Mouse (Mus musculus) erythroblast, embryonic 14.5 days (primary cell): ENCODE results near the gene Hhex. TPM values are rescaled to one million over a fixed set of nuclear protein-coding genes. Genes with fewer than 3 reads are reported as not detected.

Experiments used
- H3K27me3 ChIP-seq: 2 replicates; pipeline ENCODE4 v1.6.1; 2012; ENCODE audit warnings: inconsistent platforms; ENCODE audit not compliant: control insufficient read depth
- H3K36me3 ChIP-seq: 2 replicates; pipeline ENCODE4 v1.6.1; 2012; ENCODE audit warnings: mild to moderate bottlenecking, inconsistent platforms; ENCODE audit not compliant: control insufficient read depth
- H3K4me1 ChIP-seq: 2 replicates; pipeline ENCODE4 v1.6.1; 2012; ENCODE audit warnings: inconsistent platforms; ENCODE audit not compliant: control insufficient read depth
- H3K4me3 ChIP-seq: replicated peaks from 2 replicates; pipeline ENCODE3; 2012; ENCODE audit warnings: moderate library complexity, mild to moderate bottlenecking, inconsistent platforms
- H3K9me3 ChIP-seq: 2 replicates; pipeline ENCODE4 v1.6.1; 2012; ENCODE audit warnings: low read length, inconsistent platforms, mixed read lengths; ENCODE audit not compliant: control insufficient read depth
- GATA1 ChIP-seq: IDR thresholded peaks from 2 replicates; pipeline ENCODE4 v1.6.1; 2012; ENCODE audit warnings: low read length, inconsistent platforms, mixed read lengths
- TAL1 ChIP-seq: IDR thresholded peaks from 3 replicates; pipeline ENCODE4 v1.6.1; 2012; ENCODE audit warnings: low read length, inconsistent platforms, mixed read lengths
- polyA plus RNA-seq: library from polyadenylated mRNA; stranded (reverse); fragments of >175 nt; gene quantifications from 2 replicates; pipeline ENCODE4 v1.2.3, GENCODE M21; 2012

Hhex gene
- polyA plus RNA-seq, 1 experiment: 0.22 TPM

DNA sequence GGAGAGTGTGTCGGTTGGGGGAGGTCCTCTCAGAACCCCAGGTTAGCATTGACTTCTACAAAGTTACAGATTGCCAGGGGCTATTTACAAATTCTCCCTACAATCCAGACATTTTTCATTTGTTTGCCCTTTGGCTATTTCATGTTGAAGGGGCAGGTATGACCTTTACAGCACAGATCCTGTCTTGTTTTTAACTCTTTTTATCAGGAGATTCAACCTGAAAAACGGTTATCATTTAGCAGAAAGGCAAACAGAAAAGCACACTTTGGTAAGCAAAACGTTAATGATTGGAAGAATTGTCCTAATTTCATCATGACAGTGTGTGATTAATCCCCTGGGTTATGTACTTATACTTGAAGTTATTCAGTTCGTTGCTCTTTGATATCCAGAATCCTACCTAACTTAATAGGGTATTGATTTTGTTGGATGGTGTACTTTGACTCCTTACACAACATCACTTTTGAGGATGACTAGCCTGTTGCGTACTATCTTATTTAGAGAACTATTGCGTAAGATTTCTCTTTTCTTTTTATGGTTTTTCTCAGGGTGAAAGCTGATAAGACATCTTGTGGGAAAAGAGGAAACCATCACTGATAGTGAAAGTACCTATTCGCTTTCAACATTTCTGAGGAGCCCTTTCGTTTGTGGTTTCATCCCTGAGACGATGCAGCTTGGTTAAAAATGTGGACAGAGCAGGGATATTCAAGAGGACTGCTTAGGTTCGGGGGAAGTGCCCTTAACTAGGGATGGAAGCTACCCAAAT is 8.1 kb downstream of the Hhex start:
- TF ChIP-seq TAL1 (no peak), GATA1 (no peak)
- no peaks in the 10 kb centered on the region for H3K9me3 ChIP-seq
- no peaks in the 10 kb centered on the region for H3K36me3 ChIP-seq
- peaks cover 5% of the 10 kb centered on the region for H3K27me3 ChIP-seq
- peaks cover 3% of the 10 kb centered on the region for H3K4me1 ChIP-seq
- H3K4me3 ChIP-seq: no peak overlapping the region

DNA sequence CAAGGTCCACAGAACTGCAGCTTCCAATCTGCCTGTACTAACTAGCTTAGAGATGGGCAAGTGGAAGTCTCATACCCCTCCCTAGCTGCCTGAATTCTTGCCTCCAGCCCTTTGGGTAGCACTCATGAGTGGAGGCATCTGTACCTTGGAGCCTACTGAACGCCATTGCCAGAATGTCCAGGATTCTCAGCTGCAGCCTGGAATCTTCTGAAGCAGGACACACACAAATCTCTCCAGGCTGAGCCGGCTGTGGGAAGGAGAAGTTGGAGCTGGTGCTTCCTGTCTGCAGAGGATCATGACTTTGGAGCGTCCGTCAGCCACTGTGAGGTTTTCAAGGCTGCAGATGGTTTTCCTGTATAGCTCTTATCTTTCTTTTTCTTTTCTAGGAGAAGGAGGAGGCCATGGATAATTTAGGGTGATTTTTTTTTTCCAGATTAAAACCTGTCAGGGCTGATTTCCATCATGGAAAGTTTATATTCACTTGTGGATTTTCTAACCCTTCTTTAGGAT is 9.1 kb downstream of the Hhex start:
- Histone ChIP-seq H3K4me1 (peaks cover 3% of the 10 kb centered on the region), H3K9me3 (no peaks in the 10 kb centered on the region), H3K27me3 (no peaks in the 10 kb centered on the region; the same call in 1 of the 2 replicates), H3K36me3 (no peaks in the 10 kb centered on the region), H3K4me3 (no peak overlapping the region)
- TF ChIP-seq GATA1: no peak
- no peak for TF ChIP-seq TAL1

DNA sequence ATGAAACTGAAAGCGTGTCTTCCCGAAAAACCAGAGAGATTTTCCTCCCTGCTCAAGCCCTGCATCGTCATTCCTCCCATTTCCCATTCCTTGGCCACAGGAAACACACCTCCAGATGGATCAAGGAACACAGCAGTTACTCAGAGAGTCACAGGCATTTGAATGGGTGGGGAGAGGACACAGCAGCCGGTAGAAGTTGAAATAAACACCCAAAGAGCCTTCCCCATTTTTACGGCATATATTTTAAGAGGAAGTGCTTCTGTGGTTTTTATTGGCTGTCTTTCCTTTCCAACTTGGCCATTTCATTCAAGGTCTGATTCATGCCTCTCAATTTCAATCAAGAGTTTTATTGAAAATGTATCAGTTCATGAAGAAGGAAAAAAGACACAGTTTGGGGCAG is 13.6 kb downstream of the Hhex start:
- no peaks in the 10 kb centered on the region; the same call in 1 of the 2 replicates for H3K27me3 ChIP-seq
- no peak overlapping the region for H3K4me3 ChIP-seq
- no peak for TF ChIP-seq GATA1
- no peak for TF ChIP-seq TAL1
- H3K4me1 ChIP-seq: peaks cover 3% of the 10 kb centered on the region
- H3K9me3 ChIP-seq: no peaks in the 10 kb centered on the region
- no peaks in the 10 kb centered on the region for H3K36me3 ChIP-seq

DNA sequence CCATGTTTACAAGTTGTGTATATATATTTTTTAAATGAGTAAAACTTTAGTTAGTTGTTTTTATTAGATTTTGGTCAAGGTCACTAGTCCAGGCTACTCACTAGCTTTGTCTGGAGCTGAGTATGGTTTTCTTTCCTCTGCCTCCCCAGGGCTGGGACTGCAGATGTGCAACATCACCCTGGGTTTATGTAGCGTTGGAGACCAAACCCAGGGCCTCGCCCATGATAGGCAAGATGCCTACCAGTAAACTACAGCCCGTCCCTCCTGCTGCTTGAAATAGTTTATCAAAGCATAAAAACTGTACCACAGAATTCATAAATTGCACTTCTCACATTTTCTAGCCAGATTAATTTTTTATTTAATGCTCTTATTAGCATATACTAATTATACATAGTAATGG is 14.6 kb downstream of the Hhex start:
- Histone ChIP-seq H3K4me3 (no peak overlapping the region), H3K4me1 (no peaks in the 10 kb centered on the region), H3K27me3 (no peaks in the 10 kb centered on the region), H3K36me3 (no peaks in the 10 kb centered on the region), H3K9me3 (no peaks in the 10 kb centered on the region)
- no peak for TF ChIP-seq TAL1
- TF ChIP-seq GATA1: no peak

DNA sequence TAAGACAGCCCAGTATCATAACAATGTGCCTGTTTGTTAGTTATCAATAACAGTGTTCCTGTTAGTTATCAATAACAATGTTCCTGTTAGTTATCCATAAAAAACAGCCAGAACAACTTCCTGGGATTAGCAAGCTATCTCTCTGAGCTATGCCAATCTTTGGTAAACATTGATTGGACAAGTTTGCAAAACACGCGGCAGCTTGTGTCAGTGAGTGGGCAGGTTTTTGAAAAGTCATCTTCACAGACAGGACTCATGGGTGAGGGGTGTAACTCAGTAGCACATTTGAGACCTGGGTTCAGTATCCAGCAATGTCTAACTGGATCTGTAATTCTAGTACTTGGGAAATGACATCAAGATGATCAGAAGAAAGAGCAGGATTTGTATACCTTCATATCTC is 20.9 kb downstream of the Hhex start:
- Histone ChIP-seq H3K27me3 (no peaks in the 10 kb centered on the region), H3K4me1 (no peaks in the 10 kb centered on the region), H3K9me3 (peaks cover 8% of the 10 kb centered on the region), H3K36me3 (no peaks in the 10 kb centered on the region), H3K4me3 (no peak overlapping the region)
- TF ChIP-seq GATA1 (no peak), TAL1 (no peak)

DNA sequence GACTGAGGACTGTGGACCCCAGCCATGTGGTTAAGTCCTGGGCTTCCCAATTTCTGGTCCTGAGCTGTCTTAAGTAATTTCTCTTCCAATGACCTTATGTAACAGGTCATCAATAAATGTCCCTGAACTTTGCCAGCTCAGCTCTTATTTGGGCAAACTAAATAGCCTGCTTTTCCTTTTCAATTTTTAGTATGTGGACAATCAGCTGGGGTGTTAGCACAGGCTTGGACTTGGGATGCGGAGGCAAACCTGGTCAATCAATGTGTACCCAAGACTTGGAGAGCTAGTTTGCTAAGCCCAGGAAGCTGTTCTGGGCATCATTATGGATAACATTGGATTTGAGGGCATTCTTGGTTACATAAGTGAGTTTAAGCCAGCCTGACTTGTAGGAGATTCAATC is 21.4 kb downstream of the Hhex start:
- no peaks in the 10 kb centered on the region for H3K36me3 ChIP-seq
- no peak overlapping the region for H3K4me3 ChIP-seq
- no peaks in the 10 kb centered on the region for H3K27me3 ChIP-seq
- TF ChIP-seq TAL1 (no peak), GATA1 (no peak)
- H3K4me1 ChIP-seq: no peaks in the 10 kb centered on the region
- H3K9me3 ChIP-seq: peaks cover 12% of the 10 kb centered on the region

DNA sequence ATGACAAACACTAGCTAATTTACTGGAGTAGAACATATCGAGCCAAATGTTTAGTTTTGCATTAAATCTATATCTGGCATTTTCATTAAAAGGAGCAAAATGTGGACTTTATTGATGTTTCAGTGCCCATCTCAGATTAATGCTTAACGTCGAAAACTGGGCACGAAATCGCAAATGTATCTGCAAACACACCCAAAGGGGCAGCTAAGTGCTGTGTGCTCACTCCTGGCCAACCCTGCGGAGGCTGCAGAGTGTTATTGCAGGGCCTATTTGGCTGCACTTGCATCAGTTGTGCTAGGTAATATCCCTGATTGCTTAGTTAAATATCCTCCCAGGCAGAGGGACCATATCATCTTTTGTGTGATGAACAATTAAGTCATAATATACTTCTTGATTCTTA is 23.4 kb downstream of the Hhex start:
- TF ChIP-seq TAL1 (no peak), GATA1 (no peak)
- Histone ChIP-seq H3K27me3 (no peaks in the 10 kb centered on the region), H3K36me3 (no peaks in the 10 kb centered on the region), H3K4me3 (no peak overlapping the region), H3K4me1 (no peaks in the 10 kb centered on the region), H3K9me3 (peaks cover 15% of the 10 kb centered on the region)

DNA sequence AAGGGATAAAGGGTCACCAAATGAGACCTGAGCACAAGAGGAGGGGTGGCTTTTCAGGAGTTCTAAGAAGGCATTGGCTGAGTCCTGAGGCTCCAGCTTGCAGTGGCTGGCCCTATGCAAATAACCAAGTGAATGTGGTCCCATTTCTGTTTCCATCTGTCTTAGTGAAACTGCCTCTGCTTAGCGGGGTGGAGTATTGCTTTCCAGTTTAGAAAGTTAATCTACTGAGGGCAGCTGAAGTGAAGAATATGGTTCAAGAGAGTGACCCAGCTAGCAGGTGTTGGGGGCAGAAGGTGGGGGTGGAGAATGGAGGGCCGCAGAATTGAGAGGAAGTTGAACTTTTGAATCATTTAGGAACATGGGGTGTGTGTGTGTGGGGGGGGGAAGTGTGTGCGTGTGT is 31.8 kb downstream of the Hhex start:
- Histone ChIP-seq H3K4me1 (no peaks in the 10 kb centered on the region), H3K9me3 (no peaks in the 10 kb centered on the region), H3K36me3 (no peaks in the 10 kb centered on the region), H3K4me3 (no peak overlapping the region), H3K27me3 (no peaks in the 10 kb centered on the region)
- TF ChIP-seq GATA1: no peak
- no peak for TF ChIP-seq TAL1

DNA sequence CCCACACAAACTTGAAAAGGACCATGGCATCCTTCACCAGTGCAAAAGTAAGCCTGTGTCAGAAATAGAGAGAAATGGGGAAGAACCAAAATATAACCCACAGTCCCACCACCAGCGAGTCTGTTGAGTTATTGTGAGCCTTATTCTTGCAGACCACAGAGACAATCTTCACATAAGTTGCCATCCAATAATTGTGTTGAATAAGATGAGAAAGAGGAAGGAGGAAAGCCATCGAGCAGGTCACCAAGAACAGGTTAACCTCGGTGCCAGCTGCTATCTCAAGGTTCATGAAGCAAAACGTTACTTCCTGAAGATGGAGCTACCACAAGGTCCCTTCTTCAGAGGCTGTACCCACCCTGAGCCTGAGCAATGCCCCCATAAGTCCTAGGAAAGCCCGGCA is 32.4 kb downstream of the Hhex start:
- Histone ChIP-seq H3K27me3 (no peaks in the 10 kb centered on the region), H3K9me3 (no peaks in the 10 kb centered on the region), H3K4me1 (no peaks in the 10 kb centered on the region), H3K36me3 (no peaks in the 10 kb centered on the region), H3K4me3 (no peak overlapping the region)
- TF ChIP-seq GATA1: no peak
- TF ChIP-seq TAL1: no peak
